Mouse (Mus musculus) thymus, postnatal 4 days (tissue): ENCODE results near the gene Tcerg1l.

ENCODE experiments used
- DNase-seq: peaks from one replicate; pipeline ENCODE4 v3.0.0; 2021

The Tcerg1l gene

DNA sequence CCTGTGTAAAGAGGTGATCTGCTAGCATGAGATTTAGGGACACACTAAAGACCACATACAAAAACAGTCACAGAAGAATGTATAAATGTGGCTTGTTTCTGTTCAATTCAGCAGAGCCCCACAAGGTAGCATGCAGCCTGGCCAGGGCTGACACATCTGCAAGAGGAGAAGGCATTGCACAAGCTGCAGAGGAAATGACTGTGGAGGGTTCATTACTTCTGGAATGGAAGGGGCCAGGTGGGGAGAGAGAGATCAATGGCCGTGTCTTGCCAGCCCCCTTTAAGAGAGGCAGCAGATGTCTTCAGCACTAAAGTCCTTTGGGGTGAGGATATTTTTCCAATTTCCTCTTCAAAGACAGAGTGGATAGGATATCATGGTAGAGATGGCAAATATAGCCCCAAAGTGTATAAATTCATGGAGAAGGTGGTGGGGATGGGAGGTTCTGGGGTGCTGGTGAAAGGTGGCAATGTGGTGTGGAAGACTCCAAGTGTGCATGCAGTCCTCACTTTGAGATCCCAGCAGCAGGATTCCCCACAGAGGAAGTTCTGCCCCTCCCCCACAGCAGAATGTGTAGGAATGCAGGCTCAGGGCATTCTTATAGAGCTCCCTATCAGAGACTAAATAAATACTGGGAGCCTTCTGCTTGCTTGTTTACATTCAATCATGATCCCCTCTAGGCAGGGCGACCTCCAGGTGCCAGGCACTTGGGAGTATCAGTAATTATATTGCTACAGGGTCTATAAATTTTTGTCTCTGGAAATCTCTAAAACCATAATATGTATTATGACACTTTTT, 40.7 kb downstream of the Tcerg1l start:
- no peak for DNase-seq

DNA sequence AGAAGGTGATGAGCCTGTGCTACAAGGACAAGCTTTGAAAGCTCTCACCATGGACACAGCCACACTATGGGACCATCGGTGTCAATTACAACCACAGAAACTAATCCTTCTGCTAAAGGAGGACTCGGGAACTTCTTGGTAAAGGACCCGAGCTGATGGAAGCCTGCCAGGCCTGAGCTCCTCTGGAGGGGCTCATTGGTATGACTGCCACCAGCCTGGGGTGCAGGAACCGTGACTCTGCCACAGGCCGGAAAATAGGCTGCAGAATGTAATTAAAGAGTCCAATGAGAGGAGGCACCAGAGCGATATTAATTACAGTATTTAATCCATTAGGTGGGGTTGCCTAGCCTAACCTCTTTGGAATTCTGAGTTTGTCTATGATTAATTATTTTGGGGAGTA, 52.1 kb downstream of the Tcerg1l start:
- no peak for DNase-seq

DNA sequence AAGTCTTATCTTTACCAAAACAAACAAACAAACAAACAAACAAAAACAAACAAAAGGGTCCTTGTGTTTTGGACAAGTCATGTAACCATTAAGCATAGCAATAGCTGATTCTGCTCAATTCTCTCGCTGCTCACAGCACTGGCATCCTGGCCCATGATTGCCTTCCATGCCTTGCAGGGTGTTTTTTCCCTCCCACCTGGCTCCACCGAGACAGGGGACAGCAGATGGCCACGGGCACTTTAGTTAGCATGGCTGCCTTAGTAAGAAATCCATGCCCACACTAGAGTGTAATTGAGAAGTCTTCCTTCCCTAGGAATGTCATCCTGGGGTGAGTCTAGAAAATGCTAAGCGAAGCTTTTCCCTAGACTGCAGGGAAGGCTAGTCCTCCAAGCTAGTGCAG, 59.1 kb downstream of the Tcerg1l start:
- DNase-seq: no peak

DNA sequence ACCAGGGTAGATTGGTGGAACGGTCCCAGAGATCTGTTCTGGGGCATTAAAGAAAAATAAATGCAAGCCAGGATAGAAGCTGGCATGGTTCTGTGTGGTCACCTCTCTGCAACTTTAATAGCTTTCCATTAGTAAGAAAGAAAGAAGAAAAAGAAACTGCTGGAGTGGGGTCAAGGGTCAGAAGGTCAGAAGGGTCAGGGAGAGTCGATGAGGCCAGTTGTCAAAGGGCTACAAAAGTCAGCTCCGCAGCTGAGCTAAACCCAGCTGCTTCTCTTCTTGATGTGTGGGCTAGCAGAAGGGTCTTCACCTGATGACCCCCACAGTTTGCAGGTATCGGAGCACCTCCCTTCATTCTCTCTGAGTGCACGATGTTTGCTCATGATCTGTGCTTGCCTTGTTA, 59.6 kb downstream of the Tcerg1l start:
- DNase-seq: no peak

DNA sequence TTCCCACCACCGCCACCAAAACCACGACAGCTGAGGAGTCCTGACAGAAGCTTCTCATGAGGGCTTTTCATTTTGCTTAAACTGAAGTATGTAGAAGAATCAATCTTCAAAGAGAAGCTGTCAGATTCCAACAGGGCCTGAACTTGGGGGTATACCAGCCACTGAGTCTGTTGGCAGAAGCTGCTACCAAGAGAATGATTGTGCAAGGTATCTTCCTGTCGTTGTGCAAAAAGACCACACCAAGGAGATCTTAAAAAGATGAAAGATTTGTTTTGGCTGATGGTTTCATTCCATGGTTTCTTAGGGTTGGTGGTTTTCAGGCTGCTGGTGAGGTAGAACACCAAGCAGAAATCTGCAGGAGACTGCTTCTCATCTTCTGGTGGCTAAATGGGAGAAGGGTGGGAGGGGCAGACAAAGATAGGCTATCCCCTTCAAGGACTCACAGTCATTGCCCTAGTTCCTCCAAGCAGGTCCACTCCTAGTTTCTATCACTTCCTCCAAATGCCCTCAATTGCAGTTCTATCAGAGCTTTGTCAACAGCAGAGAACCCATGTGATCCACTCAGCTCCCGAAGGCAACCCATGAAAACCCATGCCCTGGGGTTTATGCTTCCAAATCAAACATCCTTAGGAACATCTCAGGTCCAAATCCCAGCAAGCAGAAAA, 64.9 kb downstream of the Tcerg1l start:
- no peak for DNase-seq

DNA sequence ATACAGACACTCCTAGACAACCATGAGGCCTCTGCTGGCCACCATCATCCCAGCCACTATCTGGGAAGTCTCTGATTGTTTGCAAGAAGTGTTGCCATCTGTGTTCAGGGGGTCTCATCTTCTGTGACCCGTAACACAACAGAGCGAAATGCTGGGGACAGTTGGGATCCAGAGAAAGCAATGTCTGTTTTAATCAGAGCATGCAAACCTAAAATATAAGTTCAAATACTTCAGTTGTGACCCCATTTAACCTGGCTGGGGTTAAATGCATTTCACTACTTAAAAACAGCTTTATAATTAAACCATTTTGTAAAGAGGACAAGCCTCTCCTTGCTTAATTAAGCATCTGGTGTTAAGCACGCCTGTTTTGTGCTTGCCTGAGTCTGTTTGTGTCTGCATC, 66.3 kb downstream of the Tcerg1l start:
- no peak for DNase-seq

DNA sequence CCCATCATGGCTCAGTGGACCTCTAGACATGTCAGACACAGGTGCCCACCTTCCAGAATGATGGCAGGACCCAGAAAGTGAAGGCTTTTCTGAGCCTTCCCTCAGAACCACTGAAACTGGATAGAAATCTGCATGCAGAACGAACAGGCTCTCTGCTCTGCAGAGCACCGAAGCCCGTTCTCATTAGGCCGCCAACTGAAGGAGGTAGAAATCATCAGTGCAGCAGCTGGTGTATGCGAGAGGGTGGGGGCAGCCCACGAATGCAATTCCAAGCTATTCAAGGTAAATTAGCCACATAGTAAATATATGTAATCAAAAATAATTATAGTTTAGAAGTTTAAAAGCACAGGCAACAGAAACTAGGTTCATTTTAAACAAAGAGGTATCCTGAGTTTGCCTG, 68.9 kb downstream of the Tcerg1l start:
- no peak for DNase-seq

DNA sequence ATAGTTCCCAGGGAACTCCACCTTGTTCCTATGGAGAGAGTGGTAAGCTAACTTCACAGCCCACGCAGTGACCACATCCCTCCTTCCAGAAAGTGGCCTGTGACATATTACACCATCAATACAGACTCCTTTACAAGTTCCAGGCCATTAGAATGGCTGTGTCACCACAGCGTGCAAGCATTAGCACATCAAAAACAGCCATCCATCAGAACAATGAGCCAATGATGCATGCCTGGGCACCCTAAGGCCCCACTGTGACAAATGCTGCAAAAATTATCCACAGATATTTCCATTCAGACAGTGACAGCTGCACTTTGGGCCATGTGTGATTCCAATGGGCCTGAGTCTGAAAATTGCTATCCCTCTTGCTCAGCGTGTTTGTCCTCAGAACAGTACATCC, 70.8 kb downstream of the Tcerg1l start:
- DNase-seq: no peak

DNA sequence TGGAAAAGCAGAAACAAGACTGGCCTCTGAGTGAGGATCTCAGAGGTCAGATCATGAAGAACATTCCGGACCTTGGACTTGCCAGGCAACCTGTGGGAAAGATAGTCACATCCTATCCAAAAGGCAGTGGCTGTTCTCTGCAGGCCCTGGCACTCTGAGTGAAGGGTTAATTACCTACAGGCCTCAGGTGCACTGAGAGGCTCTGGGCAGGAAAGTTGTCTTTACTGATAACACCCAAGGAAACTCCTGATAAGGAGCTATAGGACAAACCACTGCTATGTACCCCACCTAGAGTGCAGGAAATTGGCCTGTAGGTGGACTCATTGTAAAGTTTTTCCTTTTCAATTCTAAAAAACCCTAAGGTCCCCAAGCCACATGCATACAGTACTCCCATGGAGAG, 83.8 kb downstream of the Tcerg1l start:
- DNase-seq: no peak

DNA sequence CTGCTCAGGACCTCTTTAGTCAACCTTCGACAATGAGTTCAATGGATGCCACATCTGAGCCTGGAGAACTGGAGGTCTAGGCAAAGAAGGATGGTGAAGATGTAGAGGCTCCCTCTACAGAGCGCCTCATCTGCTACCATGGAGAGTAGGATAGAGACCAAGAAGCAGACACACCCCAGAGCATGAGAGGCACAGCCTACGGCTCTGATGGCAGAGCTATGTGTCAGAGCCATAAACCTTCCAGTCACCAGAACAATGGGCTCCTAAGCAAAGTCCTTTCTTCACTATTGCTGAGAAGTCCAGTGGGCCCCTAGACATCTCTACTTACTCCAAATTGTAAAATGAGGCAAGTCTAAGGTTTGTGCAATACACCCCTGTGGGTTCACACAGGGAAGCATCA, 91.4 kb downstream of the Tcerg1l start:
- no peak for DNase-seq

DNA sequence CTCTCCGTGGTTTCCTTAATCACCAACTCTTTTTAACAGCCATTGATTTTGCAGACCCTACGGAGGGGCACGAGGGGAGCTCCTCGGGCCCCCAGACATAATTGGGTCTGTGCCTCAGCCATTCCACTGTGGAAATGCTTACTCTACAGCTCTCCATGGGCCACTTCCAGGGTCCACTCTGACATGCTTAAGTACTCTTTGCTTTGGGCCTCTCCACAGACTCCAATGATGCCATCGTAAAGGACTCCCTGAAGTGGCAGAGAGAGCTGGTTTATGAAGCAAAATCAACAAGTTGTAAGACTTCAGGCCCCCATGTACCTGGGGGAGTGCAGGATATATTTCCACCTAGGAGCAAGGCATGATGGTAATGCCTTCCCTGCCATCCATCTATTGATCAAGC, 112.7 kb downstream of the Tcerg1l start:
- DNase-seq: no peak

DNA sequence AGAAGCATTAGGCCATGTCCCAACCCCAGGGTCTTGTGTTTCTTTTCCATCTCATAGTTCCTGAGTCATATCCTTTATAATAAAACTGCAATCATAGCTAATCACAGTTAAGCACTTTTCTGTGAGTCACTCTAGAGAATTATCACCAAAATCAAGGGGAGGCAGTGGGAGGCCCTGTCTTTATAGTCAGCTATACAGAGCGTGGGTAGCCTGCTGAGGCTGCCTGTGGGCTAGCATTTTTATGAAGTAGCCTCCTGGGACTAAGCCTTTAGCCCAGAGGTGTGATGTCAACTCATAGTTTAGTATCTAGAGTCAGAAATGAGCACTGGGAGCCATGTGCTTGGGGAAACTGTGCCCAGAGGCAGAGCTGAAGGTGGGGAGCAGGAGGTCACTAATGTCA, 122.3 kb downstream of the Tcerg1l start:
- no peak for DNase-seq

DNA sequence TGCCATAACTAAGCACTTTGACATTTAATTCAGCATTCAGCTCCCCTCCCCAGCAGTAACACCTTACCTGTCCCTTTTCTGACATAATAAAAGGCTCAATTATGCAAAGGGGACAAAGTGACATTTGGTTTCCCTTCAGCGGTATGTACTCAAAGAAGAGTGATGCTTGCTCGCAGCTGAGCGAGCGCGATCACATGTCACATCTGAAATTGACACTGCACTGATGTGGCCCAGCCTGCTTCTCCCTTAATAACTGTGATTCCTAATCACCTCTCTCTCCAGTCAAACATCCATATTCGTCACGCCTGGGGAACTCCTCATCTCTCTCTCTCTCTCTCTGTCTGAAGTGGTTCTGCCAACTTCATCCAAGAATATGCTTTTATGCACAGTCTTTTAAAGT, 126.2 kb downstream of the Tcerg1l start:
- no peak for DNase-seq

DNA sequence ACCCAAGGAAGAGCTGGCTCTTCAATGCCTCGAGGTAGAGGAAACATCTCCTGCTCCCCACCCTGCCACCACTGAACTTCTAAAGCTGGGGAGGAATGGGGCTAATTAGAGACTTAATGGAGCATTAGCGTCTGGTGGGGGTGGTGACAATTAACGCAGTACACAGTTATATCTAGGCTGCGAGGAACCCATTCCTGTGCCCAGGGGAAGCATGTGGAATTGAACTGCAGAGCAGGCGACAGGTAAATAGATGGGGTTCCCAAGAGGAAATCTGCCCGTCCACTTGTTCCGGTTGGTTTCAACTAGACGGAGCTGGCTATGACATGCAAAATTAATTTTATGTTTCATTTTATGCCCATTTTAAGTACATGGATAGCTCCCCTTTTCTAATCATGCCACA, 128.1 kb downstream of the Tcerg1l start:
- DNase-seq: no peak

DNA sequence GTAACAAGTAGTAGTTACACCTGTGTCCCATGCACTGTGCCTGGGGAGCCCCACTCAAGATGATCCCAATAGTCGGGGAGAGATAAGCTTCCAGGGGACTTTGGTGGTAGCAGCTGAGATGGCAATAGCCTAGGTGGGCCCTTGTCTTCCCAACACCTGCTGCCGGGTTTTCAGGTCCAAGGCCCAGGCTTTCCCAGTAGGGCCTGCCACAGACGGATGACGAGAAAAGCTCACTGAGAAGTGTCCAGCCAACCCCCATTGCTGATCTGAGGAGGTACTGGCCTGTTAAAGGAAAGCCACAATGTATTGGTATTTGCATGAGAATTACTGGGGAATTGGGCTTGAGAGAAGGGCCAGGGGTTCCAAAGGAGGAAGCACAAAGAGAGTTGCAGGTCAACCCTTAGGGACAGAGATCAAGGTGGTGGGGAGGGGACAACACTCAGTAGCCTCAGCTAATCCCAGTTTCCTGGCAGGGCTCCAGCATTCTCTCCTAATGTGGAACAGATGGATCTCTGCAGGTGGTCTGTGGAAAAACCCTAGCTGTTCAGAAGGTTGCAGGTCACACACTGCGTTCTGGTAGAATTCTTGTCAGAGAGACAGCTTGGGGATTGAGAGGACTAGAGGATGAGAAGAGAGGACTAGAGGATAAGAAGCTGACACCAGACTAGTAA, 129.4 kb downstream of the Tcerg1l start:
- no peak for DNase-seq

DNA sequence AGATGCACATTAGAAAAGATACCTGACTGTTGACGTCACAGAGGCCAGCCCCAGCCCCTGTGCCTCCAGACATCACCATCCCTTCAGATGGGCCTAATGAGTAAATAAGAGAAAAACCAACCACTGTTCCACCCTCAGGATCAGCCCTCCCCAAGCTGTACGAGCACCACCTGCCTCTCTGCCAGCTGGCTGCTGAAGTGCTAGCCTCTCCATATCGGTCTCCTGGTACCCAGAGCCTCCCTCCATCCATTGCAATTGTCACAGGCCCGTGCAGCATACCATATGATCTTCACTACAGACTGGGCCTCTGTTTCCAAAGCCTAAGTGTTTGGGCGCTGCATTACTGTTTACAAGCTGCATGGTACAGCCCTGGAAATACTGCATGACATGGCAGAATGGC, 148.9 kb downstream of the Tcerg1l start:
- no peak for DNase-seq

DNA sequence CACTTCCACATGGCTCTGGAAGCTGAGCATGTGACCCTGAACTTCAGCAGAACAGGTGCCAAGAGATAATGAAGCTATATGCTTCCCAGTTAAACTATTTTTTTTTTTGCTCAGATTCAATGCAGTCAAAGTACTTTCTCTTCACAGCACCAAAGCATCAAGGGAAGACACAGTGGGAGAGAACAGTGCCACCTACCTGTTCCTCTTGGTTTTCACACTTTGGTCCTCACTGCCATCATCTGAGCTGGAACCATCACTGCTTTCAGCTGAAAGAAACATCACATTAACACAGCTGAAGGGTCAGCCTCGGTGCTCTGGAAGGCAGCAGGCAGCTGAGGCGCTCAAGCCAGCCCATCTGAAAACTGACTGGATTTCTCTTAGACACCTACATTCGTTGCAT, 149.4 kb downstream of the Tcerg1l start:
- no peak for DNase-seq

DNA sequence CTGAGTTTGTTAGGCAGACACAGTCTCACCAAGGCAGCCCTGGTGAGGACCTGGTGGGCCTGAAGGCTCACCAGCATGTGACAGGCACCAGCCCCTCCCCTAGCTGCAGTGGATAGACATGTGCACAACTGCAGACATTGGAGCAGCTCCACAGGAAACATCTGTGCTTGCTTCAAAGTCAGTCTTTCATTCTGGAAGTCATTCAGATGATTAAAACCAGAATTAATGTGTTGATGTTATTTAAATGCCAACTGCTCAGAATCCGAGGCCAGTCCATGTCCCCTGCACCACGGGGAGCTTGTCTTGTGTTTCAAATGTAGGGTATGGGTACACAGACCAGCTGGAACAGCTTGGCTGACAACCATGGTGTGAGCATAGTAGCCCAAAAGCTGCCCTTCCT, 150.8 kb downstream of the Tcerg1l start:
- no peak for DNase-seq

DNA sequence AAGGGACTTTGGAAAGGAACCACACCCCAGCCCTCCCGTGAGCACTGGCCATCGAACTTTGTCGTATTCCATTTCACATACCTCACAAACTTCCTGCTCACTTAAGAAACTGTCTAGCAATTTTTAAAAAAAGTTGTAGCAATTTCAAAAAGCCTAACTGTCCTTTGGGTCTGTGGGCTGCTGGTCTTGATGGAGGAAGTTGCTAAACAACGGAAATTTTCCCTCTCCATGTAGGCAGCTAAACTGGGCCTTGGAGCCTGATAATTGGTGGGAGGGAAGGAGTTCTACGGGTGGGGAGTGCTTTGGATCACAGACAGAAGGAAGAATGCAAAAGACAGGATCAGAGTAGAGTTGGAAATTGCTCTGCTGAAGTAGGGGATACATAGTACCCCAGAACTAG, 155.3 kb downstream of the Tcerg1l start:
- no peak for DNase-seq

DNA sequence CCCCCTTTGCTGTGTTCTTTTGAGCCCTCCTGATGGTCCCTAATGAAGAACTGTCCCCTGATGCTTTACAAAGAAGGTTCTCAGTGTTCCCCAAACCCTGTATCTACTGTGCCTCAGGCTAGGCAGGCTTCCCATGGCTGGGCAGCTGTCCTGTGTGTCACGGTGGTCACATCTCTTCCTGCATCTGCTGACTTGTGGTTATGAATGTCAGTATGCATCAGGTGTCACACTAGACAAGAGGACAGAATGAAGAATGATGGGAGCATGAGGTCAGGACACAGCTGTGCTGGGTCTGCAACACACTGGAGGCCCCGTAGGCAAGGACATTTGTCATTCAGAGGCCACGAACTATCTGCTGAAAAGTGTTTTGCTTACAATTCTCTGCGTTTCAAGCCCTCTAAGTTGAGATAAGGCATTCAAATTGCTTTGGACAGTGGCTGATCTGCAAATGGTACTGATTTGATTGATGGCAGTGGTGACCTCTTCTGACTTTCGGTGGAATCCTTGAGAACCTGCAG, 159.8 kb downstream of the Tcerg1l start:
- no peak for DNase-seq

DNA sequence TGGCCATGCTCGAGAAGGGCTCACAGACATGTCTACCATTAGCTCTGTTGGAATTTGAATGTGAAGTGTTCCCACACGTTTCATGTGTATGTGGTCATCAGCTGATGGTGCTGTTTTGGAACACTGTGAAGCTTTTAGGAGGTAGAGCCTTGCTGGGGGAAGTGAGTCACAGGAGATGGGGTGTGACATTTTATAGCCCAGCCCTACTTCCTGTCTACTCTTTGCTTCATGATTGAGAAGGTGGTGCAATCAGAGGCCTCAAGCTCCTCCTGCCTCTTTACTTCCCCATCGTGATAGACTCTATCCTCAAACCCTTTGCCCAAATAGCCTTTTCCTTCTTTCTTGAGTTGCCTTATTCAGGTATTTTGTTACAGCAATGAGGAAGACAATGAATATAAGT, 173.3 kb downstream of the Tcerg1l start:
- DNase-seq: no peak

DNA sequence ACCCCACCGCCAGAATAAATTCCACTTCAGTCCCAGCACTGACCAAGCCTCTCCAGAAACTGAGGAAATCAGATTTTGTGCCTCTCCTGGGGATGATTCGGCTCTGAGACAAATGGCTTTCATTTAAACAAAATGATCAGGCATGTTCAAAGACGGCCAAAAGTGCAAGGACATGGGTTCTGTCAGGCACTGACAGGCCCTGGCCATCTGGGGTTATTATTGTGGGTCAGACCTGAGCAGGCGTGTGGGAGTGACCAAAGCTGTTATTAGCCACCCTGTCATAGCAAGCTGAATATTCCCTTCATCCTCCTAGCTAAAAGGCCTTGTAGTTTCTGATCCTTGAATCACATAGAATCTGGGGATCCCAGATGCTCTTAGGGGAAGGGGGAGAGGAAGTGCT, 174.6 kb downstream of the Tcerg1l start:
- DNase-seq: no peak

DNA sequence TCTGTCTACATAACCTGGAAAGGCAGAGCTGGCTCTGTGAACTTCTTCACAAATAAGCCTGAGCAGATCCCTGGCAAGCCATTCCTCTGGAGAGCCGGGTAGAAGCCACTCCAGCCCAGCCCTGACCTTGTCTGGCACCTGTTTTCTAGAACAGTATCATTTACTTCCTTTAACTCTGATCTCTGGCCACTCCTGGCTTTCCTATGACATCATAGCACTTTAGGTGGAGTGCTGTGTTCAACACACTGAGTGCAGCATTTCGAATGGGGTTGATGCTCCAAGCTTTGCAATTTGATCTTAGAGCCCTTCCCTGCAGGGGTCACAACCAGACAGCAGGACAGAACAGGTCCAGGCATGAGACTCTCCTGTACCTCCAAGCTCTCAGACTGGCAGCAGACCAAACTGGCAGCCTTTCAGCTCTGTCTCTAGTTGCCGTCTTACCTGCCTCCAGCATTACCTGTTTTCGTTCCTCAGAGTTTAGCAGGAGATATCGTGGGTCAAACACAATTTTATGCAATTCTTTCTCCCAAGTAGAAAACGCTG, 179.9 kb downstream of the Tcerg1l start:
- peak; percentile 6 for DNase-seq
